Mouse (Mus musculus): ENCODE data around the gene Stk10.

Stk10 gene

DNA sequence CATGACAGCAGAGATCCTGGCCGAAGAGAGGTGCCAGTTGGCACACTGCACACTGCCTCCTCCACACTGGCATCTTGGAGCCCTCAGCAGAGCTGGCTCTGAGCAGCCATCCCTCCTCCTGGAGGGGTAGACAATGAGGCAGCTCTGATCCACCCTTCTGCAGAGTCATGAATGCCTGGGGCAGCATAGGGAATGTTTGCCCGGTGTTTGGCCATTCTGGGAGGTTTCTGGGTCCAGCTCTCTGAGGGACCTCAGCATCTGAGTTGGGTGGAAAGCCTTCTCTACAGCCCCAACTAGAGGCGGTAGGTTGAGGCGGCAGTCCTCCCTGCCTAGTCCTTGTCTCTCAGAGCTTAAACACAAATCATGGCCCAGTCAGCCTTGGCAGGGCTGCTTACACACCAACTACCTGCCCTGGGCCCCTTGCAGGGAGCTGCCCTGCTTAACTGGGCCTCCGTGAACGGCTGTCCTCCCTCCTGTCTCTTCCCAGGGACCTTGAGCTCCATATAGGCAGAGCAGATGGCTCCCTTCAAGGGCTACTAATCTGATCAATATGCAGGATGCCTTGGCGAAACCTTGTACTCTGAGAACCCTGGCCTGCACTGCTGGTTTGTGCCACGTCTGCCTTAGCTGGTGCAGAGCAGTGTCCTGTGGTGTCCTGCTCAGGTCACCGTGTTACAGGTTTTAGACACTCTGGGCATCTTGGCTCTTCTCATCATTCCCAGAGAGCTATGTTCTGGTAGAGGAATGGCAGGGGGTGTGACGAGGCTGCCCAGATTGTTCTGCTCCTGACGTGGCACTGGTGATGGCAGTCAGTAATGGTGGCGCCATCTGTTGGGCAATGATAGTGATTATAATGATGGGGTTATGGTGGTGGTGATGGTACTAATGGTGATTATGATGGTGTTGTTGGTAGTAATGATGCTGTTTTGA lies 59.1 kb downstream of the Stk10 start:
- CTCF ChIA-PET: interaction anchor here (0.6 to 1.2 kb wide), 4 partner anchors 10 to 142 kb away, joined by 3 to 5 read pairs (median 3); no protein-coding TSS in a partner anchor

DNA sequence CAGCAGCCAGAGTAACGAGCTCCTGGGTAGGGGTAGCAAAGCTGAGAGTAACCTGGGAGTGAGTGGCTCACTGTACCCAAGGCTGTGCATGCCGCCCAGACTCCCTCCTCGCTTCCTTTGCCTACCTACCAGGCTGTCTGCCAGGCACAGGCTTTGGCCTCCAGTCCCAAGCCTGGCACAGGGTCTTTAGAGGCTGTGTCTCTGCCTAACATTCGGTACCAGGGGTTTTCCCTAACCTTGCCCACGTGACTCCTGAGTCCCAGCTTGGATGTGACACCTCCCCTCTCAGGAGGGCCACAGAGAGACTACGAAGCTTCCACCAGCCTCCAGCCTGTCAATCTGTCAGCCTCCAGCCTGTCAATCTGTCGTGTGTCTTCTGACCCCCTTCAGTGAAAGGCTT lies 60.0 kb downstream of the Stk10 start:
- CTCF ChIA-PET: interaction anchor here (0.6 to 1.2 kb wide), 3 partner anchors 10 to 63 kb away, joined by 3 to 5 read pairs (median 3); no protein-coding TSS in a partner anchor

DNA sequence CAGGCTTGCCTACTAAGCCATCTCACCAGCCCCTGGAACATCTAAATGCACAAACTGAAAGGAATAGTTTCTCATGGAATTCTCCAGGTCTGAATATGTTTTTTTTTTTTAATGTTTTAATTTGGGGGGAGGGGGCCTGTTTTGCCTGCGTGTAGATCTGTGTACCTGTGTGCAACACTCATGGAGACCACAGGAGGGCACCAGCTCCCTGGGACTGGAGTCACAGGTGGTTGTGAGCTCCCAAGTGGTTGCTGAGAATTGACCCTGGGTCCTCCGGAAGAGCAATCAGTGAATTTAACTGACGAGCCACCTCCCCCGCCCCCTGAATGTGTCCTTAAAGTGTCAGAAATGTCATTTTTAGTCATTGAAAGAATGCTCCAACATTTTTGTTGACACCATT lies 61.0 kb downstream of the Stk10 start:
- CTCF ChIA-PET: no interaction called here

GRCm38 (mm10) chr11:32600371-32600770 lies 67.3 kb downstream of the Stk10 start:
- CTCF ChIA-PET: no interaction called here

- CTCF ChIA-PET: no interaction called here
Measured at GRCm38 (mm10) chr11:32601528-32602323, 68.6 kb downstream of the Stk10 start.

GRCm38 (mm10) chr11:32604663-32605062 lies 71.6 kb downstream of the Stk10 start:
- CTCF ChIA-PET: no interaction called here

GRCm38 (mm10) chr11:32605131-32605860 lies 72.2 kb downstream of the Stk10 start:
- CTCF ChIA-PET: no interaction called here

DNA sequence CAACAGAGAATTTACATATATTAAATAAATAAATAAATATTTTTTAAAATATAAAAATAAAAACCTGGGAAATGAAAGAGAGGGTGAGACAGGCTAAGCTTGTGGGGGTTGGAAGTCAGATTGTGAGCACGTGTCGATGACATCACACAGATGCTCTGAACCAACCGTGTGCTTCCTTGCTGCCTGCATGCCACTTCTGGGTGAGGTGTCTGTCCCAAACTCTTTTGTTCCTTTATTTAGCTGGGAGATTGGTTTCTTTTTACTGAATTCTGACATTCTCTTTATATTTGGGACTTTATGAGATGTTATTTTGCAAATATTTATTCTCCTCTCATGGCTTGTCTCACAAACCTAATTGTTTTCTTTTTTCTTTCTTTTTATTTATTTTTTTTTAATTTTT lies 72.8 kb downstream of the Stk10 start:
- CTCF ChIA-PET: no interaction called here

GRCm38 (mm10) chr11:32607319-32607718 lies 74.2 kb downstream of the Stk10 start:
- CTCF ChIA-PET: no interaction called here

- CTCF ChIA-PET: interaction anchor here (0.6 kb wide), 1 partner anchor 23 kb away, joined by 4 read pairs; no protein-coding TSS in a partner anchor
Measured at GRCm38 (mm10) chr11:32610616-32611015, 77.5 kb downstream of the Stk10 start.

GRCm38 (mm10) chr11:32612304-32612703 lies 79.2 kb downstream of the Stk10 start:
- CTCF ChIA-PET: no interaction called here

DNA sequence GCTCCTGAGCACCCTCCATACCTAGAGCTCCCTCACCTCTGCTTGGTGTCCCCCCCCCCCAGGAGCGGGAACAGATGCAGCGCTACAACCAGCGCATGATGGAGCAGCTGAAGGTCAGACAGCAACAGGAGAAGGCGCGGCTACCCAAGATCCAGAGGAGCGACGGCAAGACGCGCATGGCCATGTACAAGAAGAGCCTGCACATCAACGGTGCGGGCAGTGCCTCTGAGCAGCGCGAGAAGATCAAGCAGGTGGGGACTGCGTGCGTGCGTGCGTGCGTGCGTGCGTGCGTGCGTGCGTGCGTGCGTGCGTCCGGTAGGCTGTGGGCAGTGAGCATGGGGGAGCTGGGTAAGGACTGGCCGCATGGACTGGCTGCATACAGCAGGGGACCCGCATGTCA lies 81.4 kb downstream of the Stk10 start:
- CTCF ChIA-PET: no interaction called here

GRCm38 (mm10) chr11:32615561-32615960 lies 82.5 kb downstream of the Stk10 start:
- CTCF ChIA-PET: no interaction called here

GRCm38 (mm10) chr11:32616091-32616490 lies 83.0 kb downstream of the Stk10 start:
- CTCF ChIA-PET: no interaction called here

- CTCF ChIA-PET: no interaction called here
Measured at GRCm38 (mm10) chr11:32618036-32618435, 84.9 kb downstream of the Stk10 start.

DNA sequence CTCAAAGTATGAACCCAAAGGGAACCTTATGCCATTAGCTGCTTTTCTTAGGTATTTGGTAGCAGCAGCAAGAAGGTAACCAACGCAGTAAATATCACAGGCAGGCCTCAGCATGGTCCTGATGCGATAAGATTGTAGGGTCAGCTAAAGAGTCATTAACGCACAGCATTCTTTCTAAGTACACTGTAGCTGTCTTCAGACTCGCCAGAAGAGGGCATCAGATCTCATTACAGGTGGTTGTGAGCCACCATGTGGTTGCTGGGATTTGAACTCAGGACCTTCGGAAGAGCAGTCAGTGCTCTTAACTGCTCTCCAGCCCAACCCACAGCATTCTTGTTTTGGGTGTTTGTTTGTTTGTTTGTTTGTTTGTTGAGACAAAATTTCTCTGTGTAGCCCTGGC lies 85.5 kb downstream of the Stk10 start:
- CTCF ChIA-PET: interaction anchor here (0.6 kb wide), 1 partner anchor 15 kb away, joined by 6 read pairs; no protein-coding TSS in a partner anchor

DNA sequence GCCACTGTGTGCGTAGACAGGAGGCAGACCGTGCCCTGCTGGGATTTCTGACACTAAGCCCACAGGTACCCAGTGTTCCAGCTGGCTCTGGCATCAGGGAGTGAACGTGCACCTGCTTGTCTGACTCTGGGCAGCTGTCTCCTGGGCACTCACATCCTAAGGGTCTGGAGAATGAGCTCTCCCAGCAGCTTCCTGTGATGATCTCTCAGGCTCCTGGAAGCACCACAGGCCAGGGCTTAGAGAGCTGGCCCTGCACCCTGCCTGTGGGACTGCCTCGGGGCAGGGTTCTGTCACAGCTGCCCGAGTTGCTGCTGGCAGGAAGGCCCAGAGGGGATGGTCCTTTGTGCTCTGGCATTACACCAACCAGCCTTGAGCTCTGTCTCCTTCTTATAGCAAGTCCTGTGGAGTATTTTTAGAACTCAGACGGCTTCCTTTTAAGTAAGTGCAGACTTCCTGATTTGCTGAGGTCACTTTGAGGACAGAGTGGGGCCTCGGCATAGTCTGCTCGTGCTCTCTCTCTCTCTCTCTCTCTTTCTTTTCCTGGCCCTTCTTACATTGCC lies 86.2 kb downstream of the Stk10 start:
- CTCF ChIA-PET: interaction anchor here (0.6 to 1.1 kb wide), 3 partner anchors 14 to 132 kb away, joined by 3 to 6 read pairs (median 3); no protein-coding TSS in a partner anchor

DNA sequence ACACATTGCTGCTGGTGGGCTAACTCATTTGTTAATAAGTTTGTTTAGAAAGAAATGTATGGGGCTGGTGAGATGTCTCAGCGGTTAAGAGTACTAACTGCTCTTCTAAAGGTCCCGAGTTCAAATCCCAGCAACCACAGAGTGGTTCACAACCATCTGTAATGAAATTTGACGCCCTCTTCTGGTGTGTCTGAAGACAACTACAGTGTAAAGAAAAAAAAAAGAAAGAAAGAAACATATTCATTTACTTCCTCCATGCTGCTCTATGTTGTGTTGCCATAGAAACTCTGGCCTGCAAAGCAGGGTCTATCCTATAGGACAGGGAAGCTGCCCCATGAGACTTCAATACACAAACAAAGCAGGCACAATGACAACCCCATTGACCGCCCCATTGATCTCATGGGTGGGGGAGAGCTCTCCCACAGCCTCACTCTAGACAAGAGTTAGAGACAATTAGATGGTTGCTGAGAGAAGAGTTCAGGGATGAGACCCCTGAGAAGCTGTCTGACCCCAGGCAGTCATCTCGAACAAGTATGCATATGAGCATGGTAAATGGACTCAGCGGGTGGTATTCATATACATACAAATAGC lies 86.9 kb downstream of the Stk10 start:
- CTCF ChIA-PET: interaction anchor here (0.6 to 1.1 kb wide), 3 partner anchors 22 to 542 kb away, joined by 3 read pairs; no protein-coding TSS in a partner anchor

DNA sequence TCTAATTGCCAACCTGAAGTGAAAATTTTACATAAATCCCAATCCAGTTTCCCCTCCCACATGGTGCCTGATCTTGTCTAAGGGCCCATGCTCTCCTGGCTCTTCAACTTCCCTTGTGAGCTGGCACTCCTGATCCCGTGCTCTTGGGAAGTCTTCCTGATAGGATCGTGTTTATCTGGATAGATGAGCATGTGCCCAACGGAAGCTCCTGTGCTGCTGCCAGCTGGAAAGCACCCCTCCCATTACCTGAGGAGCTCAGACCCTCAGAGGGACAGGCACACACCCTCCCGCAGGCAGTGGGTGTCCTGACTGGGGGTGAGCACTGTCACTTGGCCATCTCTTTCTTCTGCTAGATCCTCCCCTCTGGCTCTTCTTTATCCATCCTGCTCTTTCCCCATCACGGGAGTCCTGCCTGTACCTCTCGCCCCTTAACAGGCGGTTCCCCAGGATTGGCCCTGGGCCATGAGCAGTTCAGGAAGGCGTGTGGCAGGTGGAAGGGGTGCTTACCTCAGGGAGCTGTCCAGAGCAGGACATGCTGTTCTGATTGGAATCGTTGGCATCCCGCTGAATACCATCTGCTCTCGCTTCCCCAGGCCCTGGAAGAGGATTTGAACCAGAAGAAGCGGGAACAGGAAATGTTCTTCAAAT lies 88.8 kb downstream of the Stk10 start:
- CTCF ChIA-PET: no interaction called here

DNA sequence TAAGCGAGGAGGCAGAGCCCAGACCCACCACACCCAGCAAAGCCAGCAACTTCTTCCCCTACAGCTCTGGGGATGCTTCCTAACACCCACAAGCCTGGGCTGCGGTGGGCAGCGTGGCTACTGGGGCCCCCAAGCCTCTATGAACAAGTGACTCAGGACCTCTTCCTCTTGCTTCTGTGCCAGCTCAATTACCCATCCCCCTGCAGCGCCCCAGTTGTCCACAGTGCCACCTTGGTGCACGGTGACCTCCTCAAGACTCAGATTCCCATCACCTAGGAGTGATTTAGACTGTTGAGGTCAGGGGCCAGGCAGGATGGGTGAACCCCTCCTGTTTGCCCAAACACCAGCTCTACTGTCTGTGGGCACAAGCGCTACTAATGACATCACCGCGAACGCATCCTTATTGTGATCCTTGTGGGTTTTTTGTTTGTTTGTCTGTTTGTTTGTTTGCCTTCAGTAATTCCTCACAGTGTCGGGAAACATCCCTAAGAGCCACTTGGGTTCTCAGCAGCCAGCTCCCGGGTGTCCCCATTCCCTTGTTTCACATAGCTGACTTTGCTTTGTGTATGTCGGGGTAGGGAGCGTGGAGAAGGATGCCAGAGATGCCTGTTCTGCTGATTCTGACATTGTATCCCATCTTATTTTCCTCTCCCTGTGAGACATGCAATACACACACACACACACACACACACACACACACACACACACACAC lies 89.5 kb downstream of the Stk10 start:
- CTCF ChIA-PET: no interaction called here

Measured in spleen, embryonic (tissue).